Mouse (Mus musculus) heart, postnatal 0 days (tissue): ENCODE measurements at regions not wholly inside any gene's neighbourhood (a gene's known extent, or its start where the extent isn't known, plus 50 kb on each side); places are given as distances from the start of the nearest gene placed in this dataset.

Experiments used
- ATAC-seq: fragments of 200-750 bp; cut with Nextera tagmentation; 2 replicates; pipeline ENCODE4 v1.8.0; 2017; ENCODE audit warnings: low read depth, moderate number of reproducible peaks, moderate library complexity; ENCODE audit not compliant: insufficient read depth
- DNase-seq: peaks from one replicate; pipeline ENCODE4 v3.0.0-alpha.2; 2016; ENCODE audit warnings: low spot score
- H3K27ac ChIP-seq: fragments of 300-500 bp; sonication (generic); 2 replicates; pipeline ENCODE4 v1.5.1; 2014; ENCODE audit warnings: low read depth, mild to moderate bottlenecking
- H3K27me3 ChIP-seq: fragments of 300-500 bp; sonication (generic); 2 replicates; pipeline ENCODE4 v1.6.1; 2014; ENCODE audit warnings: low read length, mixed read lengths; ENCODE audit not compliant: control insufficient read depth, insufficient read depth
- H3K36me3 ChIP-seq: fragments of 300-500 bp; sonication (generic); replicated peaks from 2 replicates; pipeline ENCODE4 v1.6.1; 2014; ENCODE audit warnings: low read length, mixed read lengths; ENCODE audit not compliant: control insufficient read depth, insufficient read depth
- H3K4me1 ChIP-seq: fragments of 300-500 bp; sonication (generic); 2 replicates; pipeline ENCODE4 v1.6.1; 2014; ENCODE audit warnings: antibody characterized with exemption; ENCODE audit not compliant: control insufficient read depth, insufficient read depth
- H3K4me2 ChIP-seq: fragments of 300-500 bp; sonication (generic); 2 replicates; pipeline ENCODE4 v1.6.1; 2014; ENCODE audit warnings: low read depth, mild to moderate bottlenecking, low read length, moderate library complexity
- H3K4me3 ChIP-seq: fragments of 300-500 bp; sonication (generic); 2 replicates; pipeline ENCODE4 v1.5.1; 2014; ENCODE audit warnings: low read depth, low read length
- H3K9ac ChIP-seq: fragments of 300-500 bp; sonication (generic); replicated peaks from 2 replicates; pipeline ENCODE4 v1.6.1; 2014; ENCODE audit warnings: low read depth, low read length, mixed read lengths
- H3K9me3 ChIP-seq: fragments of 300-500 bp; sonication (generic); replicated peaks from 2 replicates; pipeline ENCODE4 v1.6.1; 2016; ENCODE audit warnings: low read length; ENCODE audit not compliant: control insufficient read depth
- CTCF ChIP-seq: IDR thresholded peaks from 2 replicates; pipeline ENCODE4 v1.5.1; 2016; ENCODE audit warnings: antibody characterized with exemption, control low read depth, low read depth
- EP300 ChIP-seq: IDR thresholded peaks from 2 replicates; pipeline ENCODE4 v1.6.1; 2016; ENCODE audit warnings: antibody characterized with exemption, low read depth
- WGBS: fragments of 180-500 bp; shearing (Covaris S2); extraction: QIAGEN DNeasy Blood & Tissue Kit; methylation state at CpG from one replicate; pipeline ENCODE4 v1.1.7; 2014; 5-methylcytosine and 5-hydroxymethylcytosine counted together

GRCm38 (mm10) chr14:102859361-102859871 is 123.0 kb downstream of the Kctd12 start:
- no peaks in the 10 kb centered on the region for H3K9me3 ChIP-seq
- 61% methylated on average over 4 of the region's 4 CpGs for WGBS
- TF ChIP-seq CTCF (no peak), EP300 (no peak)
- H3K27me3 ChIP-seq = no peaks in the 10 kb centered on the region
- H3K27ac ChIP-seq = no peak overlapping the region
- DNase-seq (peak; percentile 14), ATAC-seq (no peak)
- H3K9ac ChIP-seq = no peak overlapping the region
- no peak overlapping the region for H3K4me3 ChIP-seq
- H3K4me2 ChIP-seq = no peak overlapping the region
- H3K36me3 ChIP-seq = no peaks in the 10 kb centered on the region
- H3K4me1 ChIP-seq = no peaks in the 10 kb centered on the region

DNA sequence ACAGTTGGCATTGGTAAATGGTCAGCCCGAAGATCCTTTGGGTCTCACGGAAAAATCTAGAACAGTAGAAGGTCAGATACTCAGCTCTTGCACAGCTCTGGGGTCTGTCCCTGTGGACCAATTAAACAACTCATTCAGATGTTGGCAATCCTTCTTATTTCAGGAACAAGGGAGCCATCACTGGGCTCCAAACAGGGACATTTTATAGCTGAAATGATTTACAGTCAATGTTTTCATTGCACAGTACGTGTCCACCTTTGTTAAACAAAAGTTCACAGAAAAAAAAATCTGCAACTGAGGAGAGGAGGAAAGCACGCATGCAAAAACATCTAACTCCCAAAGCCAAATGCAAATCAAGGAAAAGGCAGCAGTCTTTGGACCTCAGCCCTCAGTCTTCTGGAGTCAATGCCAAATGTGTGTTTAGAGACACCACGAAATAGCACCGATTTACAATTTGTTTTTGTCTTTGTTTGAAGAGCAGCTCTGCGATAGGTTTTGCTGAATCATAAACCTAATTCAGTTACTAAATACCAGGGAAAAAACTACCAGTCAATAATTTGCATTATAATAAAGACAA is 127.1 kb downstream of the Kctd12 start:
- Histone ChIP-seq H3K4me3 (no peak overlapping the region), H3K36me3 (no peaks in the 10 kb centered on the region), H3K9ac (no peak overlapping the region), H3K4me1 (0 out of 2 replicates have a peak, but pooled peaks cover 3% of the 10 kb centered on the region), H3K27ac (no peak overlapping the region), H3K4me2 (no peak overlapping the region), H3K9me3 (no peaks in the 10 kb centered on the region), H3K27me3 (no peaks in the 10 kb centered on the region)
- 72% methylated on average over 7 of the region's 7 CpGs for WGBS
- TF ChIP-seq EP300 (no peak), CTCF (no peak)
- ATAC-seq = no peak
- DNase-seq = no peak

DNA sequence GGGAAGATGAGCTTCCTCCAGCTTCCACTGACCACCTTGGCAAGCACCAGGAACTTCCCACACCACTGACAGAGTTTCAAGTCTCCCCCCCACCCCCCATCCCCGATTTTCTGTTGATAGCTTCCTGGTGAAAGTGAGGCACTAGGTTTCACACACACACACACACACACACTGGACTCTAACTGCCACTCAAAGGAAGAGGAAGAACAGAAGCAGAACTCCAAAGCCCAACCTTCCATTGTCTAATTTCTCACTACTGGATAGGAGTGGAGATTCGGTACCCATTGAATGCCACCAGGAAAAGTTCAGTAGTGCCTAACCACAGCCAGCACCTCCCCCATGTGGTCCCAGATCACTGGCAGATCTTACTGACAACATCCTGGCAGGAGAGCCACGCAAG is 138.7 kb downstream of the Kctd12 start:
- Histone ChIP-seq H3K9ac (no peak overlapping the region), H3K4me3 (no peak overlapping the region), H3K4me2 (no peak overlapping the region), H3K36me3 (no peaks in the 10 kb centered on the region), H3K27me3 (no peaks in the 10 kb centered on the region), H3K9me3 (no peaks in the 10 kb centered on the region), H3K27ac (no peak overlapping the region), H3K4me1 (no peaks in the 10 kb centered on the region)
- ATAC-seq = no peak
- DNase-seq = no peak
- TF ChIP-seq CTCF (no peak), EP300 (no peak)
- 62% methylated on average over 3 of the region's 3 CpGs for WGBS

- no peak overlapping the region for H3K4me2 ChIP-seq
- ATAC-seq = no peak
These were observed 144.8 kb downstream of the Kctd12 start for GRCm38 (mm10) chr14:102837602-102838001.

GRCm38 (mm10) chr14:102835118-102835769 is 147.2 kb downstream of the Kctd12 start:
- no peaks in the 10 kb centered on the region for H3K36me3 ChIP-seq
- TF ChIP-seq EP300 (no peak), CTCF (no peak)
- H3K9me3 ChIP-seq = no peaks in the 10 kb centered on the region
- H3K27me3 ChIP-seq = no peaks in the 10 kb centered on the region
- no peak for DNase-seq
- H3K4me1 ChIP-seq = no peaks in the 10 kb centered on the region
- H3K27ac ChIP-seq = no peak overlapping the region
- ATAC-seq = no peak
- no peak overlapping the region for H3K4me3 ChIP-seq
- H3K4me2 ChIP-seq = no peak overlapping the region
- H3K9ac ChIP-seq = no peak overlapping the region
- WGBS = 77% methylated on average over 11 of the region's 11 CpGs

More at GRCm38 (mm10) chr14:102837602-102838001, 144.8 kb downstream of the Kctd12 start:
- no peak overlapping the region for H3K27ac ChIP-seq
- H3K36me3 ChIP-seq = no peaks in the 10 kb centered on the region
- no peaks in the 10 kb centered on the region for H3K4me1 ChIP-seq
- no peak overlapping the region for H3K9ac ChIP-seq
- H3K4me3 ChIP-seq = no peak overlapping the region
- no peaks in the 10 kb centered on the region for H3K27me3 ChIP-seq
- no peaks in the 10 kb centered on the region for H3K9me3 ChIP-seq
- TF ChIP-seq CTCF (no peak), EP300 (no peak)
- WGBS = 74% methylated on average over 1 of the region's 1 CpGs
- DNase-seq = no peak

- Histone ChIP-seq H3K4me2 (no peak overlapping the region), H3K9me3 (no peaks in the 10 kb centered on the region), H3K27me3 (no peaks in the 10 kb centered on the region), H3K4me3 (no peak overlapping the region), H3K27ac (no peak overlapping the region), H3K9ac (no peak overlapping the region), H3K4me1 (peaks cover 5% of the 10 kb centered on the region), H3K36me3 (no peaks in the 10 kb centered on the region)
- WGBS = 85% methylated on average over 3 of the region's 3 CpGs
- ATAC-seq (no peak), DNase-seq (no peak)
- TF ChIP-seq CTCF = no peak
- no peak for TF ChIP-seq EP300
These were observed 154.0 kb downstream of the Kctd12 start for GRCm38 (mm10) chr14:102828442-102828841.
